Mouse (Mus musculus): ENCODE results near the gene Eif2ak3.

DNA sequence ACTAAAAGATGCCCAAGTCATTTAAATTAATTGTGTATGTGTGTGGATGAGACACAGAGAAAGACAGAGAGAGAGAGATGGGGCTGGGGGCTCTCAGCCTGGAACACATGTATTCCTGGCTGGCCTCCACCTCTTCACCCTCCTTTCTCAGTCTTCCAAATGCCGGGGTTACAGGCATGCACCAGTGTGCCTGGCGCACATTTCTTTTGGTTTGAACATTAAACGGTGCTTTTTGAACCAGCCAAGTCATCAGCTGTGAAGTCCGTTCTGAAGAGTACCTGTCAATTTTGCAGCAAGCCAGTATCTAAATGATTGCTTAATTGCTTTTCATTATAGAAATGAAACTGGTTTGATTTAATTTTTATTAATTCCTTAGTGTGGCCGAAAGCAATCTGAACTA, 22.4 kb downstream of the Eif2ak3 start:
- no peak for TF ChIP-seq CTCF (IDR thresholded peaks at IDR 0.05; ENCODE audit: borderline replicate concordance, extremely low read depth, insufficient read depth, insufficient read length)
- no peak for TF ChIP-seq POLR2A (IDR thresholded peaks at IDR 0.05; ENCODE audit: borderline replicate concordance, extremely low read depth, insufficient read depth, insufficient read length, poor library complexity, severe bottlenecking)

All from brain, embryonic 14.5 days (tissue).